Mouse (Mus musculus) left cerebral cortex, postnatal 25 days (tissue): ENCODE measurements at regions not wholly inside any gene's neighbourhood (a gene's known extent, or its start where the extent isn't known, plus 50 kb on each side); places are given as distances from the start of the nearest gene placed in this dataset.

ENCODE experiments used
- DNase-seq, 2 experiments: peaks; one replicate each; pipeline ENCODE4 v3.0.0; 2022; ENCODE audit warnings: low spot score in 2 of 2, mixed read lengths in 1 of 2
- intact Hi-C: fragments of 180-260 bp; cut with DNase I; formaldehyde crosslinking; loops from one replicate; pipeline ENCODE4 v1.15.1; 2025

- no peak for DNase-seq
- intact Hi-C loops = no loop called here
Observed at GRCm38 (mm10) chr6:84394496-84395090, 199.1 kb downstream of the Cyp26b1 start.

- intact Hi-C loops = no loop called here
Observed at GRCm38 (mm10) chr6:84393519-84394231, 200.0 kb downstream of the Cyp26b1 start.

GRCm38 (mm10) chr6:84392752-84393511 lies 200.8 kb downstream of the Cyp26b1 start:
- no peak for DNase-seq
- intact Hi-C loops = no loop called here

More at GRCm38 (mm10) chr6:84393519-84394231, 200.0 kb downstream of the Cyp26b1 start:
- DNase-seq = no peak

- DNase-seq = no peak
- intact Hi-C loops = no loop called here
Observed at GRCm38 (mm10) chr6:84391016-84391415, 202.7 kb downstream of the Cyp26b1 start.

- intact Hi-C loops = no loop called here
- DNase-seq = no peak
Observed at GRCm38 (mm10) chr6:84385696-84386095, 208.0 kb downstream of the Cyp26b1 start.

GRCm38 (mm10) chr6:84383718-84384117 lies 210.0 kb downstream of the Cyp26b1 start:
- DNase-seq = no peak
- intact Hi-C loops = no loop called here

GRCm38 (mm10) chr6:84383141-84383540 lies 210.6 kb downstream of the Cyp26b1 start:
- DNase-seq = peak; percentile 9 to 14
- intact Hi-C loops = no loop called here

- no peak for DNase-seq
- intact Hi-C loops = no loop called here
Observed at GRCm38 (mm10) chr6:84381571-84381970, 212.1 kb downstream of the Cyp26b1 start.

GRCm38 (mm10) chr6:84376666-84377065 lies 217.0 kb downstream of the Cyp26b1 start:
- intact Hi-C loops = no loop called here
- DNase-seq = no peak

- intact Hi-C loops = no loop called here
Observed at GRCm38 (mm10) chr6:84375498-84375897, 218.2 kb downstream of the Cyp26b1 start.

GRCm38 (mm10) chr6:84366365-84366764 lies 227.3 kb downstream of the Cyp26b1 start:
- no peak for DNase-seq
- intact Hi-C loops = no loop called here

More at GRCm38 (mm10) chr6:84375498-84375897, 218.2 kb downstream of the Cyp26b1 start:
- peak; percentile 20 to 31 for DNase-seq

- DNase-seq = no peak
- intact Hi-C loops = no loop called here
Observed at GRCm38 (mm10) chr6:84365914-84366313, 227.8 kb downstream of the Cyp26b1 start.

- DNase-seq = no peak
- intact Hi-C loops = no loop called here
Observed at GRCm38 (mm10) chr6:84364964-84365363, 228.7 kb downstream of the Cyp26b1 start.

GRCm38 (mm10) chr6:84362331-84362730 lies 231.4 kb downstream of the Cyp26b1 start:
- DNase-seq = no peak
- intact Hi-C loops = no loop called here

GRCm38 (mm10) chr6:84357911-84358310 lies 235.8 kb downstream of the Cyp26b1 start:
- DNase-seq = no peak
- intact Hi-C loops = no loop called here

GRCm38 (mm10) chr6:84353425-84354220 lies 240.1 kb downstream of the Cyp26b1 start:
- no peak for DNase-seq
- intact Hi-C loops = no loop called here

GRCm38 (mm10) chr6:84344936-84345335 lies 248.8 kb downstream of the Cyp26b1 start:
- intact Hi-C loops = no loop called here
- DNase-seq = no peak

- DNase-seq = no peak
- intact Hi-C loops = no loop called here
Observed at GRCm38 (mm10) chr6:84333666-84334179, 260.0 kb downstream of the Cyp26b1 start.

- intact Hi-C loops = loop anchor here (5.0 kb wide), 1 partner anchor 143 kb away; no protein-coding TSS in a partner anchor
- DNase-seq = no peak
Observed at GRCm38 (mm10) chr6:84329106-84329505, 264.6 kb downstream of the Cyp26b1 start.

- intact Hi-C loops = loop anchor here (5.0 kb wide), 1 partner anchor 144 kb away; no protein-coding TSS in a partner anchor
- DNase-seq = no peak
Observed at GRCm38 (mm10) chr6:84328030-84328390, 265.7 kb downstream of the Cyp26b1 start.
